Mouse (Mus musculus) lung, postnatal 0 days (tissue): Measurements from ENCODE around the gene Gtf2f1.

Experiments used
- CTCF ChIP-seq: IDR thresholded peaks from 2 replicates; pipeline ENCODE4 v1.5.1; 2016; ENCODE audit warnings: antibody characterized with exemption, mild to moderate bottlenecking
- EP300 ChIP-seq: IDR thresholded peaks from 2 replicates; pipeline ENCODE4 v1.6.1; 2016; ENCODE audit warnings: antibody characterized with exemption, mild to moderate bottlenecking, control low read depth

GRCm38 (mm10) chr17:56999414-56999813 is 11.7 kb downstream of the Gtf2f1 start:
- TF ChIP-seq CTCF (no peak), EP300 (no peak)
